Mouse (Mus musculus) spleen, postnatal 4 days (tissue): ENCODE data around the gene Coro2a.

ENCODE experiments used
- DNase-seq, 2 experiments: peaks; one replicate each; pipeline ENCODE4 v3.0.0; 2022; ENCODE audit warnings: low spot score in 2 of 2

Gene Coro2a

DNA sequence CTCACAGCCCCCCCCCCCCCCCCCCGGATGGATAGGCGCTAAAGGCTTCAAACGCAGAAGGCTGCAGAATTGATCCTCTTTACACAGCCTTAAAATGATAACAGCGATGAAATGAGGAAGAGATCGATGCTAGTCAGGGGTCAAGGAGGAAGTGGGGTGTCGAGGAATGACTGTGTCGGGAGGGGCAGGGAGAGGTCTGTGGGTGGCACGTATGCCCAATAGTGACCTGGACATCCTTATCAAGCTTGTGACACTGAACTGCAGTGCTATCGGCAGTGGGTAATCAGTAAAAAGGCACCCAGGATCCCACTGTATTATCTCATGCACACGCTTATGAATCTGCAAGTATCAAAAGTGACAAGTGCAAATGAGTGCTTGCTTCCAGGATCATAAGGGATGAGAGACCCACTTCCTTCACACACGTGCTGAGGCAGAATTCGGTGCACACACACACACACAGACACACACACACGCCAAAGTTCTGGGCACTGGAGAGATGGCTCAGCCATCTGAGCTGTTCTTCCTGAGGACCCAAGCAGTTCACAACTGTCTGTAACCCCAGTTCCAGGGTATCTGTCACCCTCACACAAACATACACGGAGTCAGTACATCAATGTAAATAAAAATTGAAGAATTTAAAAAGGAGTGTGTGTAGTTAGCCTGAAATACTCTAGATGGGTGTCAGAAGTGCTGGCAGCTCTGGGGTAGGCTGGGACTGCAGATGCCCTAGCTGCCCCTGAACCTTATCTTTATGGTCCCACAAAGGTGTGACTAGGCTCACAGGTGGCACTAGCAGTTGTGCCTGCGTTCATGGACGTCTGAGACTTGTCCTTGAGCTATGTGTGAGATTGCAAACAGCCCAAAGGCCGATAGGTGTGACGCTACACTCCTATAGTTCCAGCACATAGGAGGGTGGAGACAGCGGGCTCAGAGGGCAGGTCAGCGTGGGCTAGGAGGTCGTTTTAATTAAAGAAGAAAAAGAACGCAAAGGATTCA is 43.0 kb downstream of the Coro2a start:
- DNase-seq = peak in 1 of 2 experiments; percentile 51

DNA sequence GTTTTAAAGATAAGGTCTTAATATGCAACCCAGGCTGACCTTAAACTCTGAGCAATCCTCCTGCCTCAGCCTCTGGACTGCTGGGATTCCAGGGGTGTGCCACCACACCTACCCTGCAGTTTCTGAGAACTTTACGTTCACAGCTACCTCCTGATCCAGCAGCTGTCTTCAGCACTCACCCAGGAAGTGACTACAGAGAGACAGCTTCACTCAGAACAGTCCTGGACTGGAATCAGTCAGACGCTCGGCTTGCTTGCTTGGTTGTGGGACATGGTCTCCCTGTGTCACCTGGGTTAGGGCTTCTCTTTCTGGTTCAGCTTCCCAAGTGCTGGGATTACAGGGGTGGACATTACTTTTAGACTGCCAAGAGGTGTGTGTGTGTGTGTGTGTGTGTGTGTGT is 45.1 kb downstream of the Coro2a start:
- DNase-seq = no peak

DNA sequence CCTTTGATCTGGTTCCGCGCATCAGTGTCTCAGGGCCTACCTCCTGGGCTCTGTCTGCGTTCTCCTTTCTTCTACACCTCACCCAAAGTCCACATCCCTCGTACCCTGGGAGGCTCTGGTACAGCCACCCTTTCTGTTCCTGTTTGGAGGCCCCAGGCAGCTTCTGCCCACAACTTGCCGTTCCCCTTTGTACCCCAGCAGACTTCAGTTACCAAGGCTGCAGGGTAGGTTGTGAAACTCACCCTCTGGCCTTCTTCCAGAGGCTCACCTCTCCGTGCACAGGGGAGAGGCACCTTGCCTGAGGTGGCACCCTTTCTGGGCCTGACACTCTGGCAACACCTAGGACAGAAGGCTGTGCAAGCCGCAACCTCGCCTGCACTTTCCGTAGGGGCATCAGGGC is 46.2 kb downstream of the Coro2a start:
- no peak for DNase-seq

DNA sequence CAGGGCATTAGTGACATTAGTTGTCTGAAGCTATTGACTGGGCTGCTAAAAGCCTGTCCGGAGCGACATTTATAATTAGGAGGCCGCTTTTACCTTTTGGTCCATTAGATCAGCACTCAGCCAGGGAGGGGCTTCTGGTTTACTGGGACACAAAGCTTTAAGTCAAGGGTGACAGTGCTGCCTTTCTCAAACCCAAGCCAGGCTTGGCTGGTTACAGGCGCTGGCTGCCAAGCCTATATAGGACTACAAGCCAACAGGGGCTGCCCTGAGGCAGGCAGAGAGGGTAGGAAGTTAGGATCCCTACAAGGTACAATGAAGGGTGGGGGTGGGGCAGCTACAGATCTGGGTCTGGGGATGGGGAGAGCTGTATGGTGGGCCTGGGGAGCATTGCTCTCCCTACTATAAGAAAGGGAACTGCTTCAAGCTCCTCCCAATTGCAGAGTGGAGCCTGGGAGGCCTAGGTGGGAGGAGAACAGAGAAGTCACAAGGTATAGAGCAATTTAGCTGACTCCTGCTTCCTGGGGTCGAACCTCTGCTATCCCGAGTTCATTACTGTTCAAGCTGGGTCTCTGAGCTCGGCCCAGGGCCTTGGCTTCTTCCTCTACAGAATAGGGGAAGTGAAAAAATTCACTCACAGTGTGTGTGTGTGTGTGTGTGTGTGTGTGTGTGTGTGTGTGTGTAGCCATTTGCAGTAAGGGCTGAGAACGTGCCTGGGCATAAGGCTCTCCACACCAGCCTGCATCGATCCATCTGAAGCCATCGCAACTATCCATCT is 47.5 kb downstream of the Coro2a start:
- DNase-seq = peak in 1 of 2 experiments; percentile 65

DNA sequence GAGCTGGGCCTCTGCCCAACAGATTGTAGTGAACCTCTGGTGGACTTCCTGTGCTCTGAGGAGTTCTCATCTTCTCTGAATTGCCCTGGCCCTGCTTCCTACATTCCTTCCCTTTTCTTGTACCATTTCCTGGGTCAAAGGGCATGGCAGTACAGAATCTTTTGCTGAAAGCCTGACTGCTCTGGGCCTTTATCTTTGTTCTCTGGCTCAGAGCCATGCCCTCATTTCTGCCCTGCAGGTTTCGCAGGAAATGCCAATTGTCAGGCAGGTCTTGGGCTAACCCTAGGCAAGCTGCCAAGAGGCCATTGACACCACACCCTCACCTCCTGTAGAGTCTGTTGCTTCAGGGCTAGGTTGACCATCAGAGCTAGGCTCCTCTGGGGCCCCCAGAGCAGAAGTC is 48.1 kb downstream of the Coro2a start:
- peak in 1 of 2 experiments; percentile 52 for DNase-seq

DNA sequence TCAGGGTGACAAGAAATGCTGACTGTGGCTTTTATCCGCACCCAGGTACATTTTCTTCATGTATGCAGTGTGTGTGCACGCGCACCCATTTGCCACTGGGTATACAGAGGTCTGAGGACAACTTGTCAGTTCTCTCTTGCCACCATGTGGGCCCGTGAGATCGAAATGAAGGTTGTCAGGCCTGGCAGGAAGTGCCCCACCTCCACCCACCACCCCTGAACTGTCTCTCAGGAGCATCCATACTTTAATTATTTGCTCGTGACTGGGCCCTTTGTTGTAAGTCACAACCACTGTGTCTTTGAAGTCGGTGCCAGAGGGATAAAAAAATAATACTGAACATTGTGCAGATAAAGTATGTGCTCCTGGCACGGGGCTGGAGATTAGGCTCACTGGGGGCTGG is 51.6 kb downstream of the Coro2a start:
- DNase-seq = no peak

DNA sequence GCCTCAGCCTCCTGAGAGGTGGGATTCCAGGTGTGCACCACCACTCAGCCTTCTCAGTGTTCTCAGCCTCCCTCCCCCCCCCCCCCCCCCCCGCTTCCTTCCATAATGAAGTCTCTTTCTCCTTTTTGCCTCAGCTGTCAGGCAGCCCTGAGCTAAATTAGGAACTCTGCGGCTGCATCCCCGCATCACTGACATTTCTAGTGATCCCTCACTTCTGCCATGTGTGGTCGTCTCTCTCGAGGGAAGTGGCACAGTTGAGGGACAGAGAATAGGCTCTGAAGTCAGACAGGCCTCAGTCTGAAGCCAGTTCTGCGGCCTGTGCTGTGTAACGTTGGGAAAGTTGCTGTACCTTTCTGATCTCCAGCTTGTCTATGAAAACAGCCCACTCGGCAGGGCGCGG is 52.0 kb downstream of the Coro2a start:
- DNase-seq = no peak

DNA sequence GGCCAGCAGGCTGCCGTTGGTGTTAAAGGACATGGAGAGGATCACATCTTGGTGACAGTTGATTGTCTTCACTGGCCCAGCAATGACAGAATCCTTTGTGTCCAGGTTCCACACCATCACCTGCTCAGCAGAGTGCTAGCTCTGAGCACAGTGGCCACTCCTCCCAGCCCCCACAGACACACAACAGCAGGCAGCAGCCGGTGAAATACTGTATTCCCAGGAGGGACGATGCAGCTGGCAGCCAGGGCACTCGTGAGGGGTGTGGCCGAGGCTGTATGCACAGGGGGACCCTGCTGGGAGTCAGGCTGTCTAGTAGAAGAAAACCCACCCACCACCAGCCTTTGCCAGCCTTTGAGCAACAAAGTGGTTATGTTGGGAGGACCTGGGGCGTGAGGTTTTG is 55.3 kb downstream of the Coro2a start:
- DNase-seq = no peak

DNA sequence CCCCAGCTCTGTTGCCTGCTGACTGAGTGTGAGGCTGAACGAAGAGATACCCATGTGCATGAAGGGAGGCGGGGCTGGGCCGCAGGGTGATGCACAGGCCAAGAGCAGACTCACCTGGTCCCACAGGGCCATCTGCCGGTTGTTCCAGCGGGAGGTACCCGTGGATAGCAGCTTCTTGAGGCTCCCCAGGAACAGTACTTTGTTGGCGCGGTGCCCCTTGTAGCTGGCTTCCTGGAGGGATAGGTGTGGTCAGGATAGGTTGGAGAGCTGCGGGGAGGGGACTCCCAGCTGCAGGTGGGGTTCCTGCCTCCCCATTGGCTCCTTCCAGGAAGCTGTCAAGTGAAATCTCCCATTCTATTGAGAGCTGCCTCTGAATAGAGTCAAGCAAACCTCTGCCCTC is 56.5 kb downstream of the Coro2a start:
- DNase-seq = no peak

DNA sequence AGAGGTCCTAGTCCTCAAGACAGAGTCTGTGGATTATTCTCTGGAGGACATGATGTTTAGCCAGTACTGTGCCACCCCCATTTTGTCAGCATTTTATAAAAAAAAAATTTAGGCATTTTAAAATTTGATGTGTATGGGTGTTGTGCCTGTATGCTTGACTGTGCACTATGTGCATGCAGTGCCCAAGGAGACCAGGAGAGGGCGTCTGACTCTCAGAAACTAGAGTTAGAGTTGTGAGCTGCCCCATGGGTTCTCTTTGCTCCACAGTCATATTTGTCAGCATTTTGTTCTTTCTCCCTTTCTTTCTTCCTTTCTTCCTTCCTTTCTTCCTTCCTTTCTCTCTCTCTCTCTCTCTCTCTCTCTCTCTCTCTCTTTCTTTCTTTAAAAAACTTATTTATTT is 57.7 kb downstream of the Coro2a start:
- DNase-seq = peak; percentile 75 to 89

DNA sequence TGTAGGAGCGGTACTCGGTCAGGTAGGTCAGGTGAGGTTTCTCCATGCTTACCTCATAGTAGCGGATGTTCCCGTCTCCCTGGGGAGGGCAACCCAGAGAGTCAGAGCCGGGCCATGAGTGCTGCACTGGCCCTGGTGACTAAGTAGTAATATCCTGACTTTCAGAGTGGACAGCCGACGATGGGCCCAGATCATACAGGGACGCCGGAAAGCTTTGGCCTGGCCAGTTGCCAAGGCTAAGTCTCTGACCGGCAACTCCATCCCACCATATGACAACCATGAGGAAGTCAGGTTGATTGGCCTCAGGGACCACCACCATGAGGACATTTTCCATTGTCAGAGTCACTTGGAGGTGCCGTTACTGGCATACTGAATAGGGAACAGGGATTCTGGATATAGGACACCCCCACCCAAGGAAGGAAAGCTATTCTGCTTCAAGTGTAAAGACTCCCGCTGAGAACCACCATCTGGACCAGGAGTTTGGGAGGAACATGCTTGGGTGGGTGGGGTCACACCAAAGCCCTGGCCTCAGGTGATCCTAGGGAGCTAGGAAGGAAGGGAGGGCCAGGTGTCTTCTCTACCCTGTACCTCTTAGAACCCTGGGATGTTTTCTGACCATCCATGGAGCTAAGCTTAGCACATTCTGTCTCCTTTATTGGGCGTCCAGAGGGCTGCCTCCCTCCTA is 58.5 kb downstream of the Coro2a start:
- DNase-seq = no peak

DNA sequence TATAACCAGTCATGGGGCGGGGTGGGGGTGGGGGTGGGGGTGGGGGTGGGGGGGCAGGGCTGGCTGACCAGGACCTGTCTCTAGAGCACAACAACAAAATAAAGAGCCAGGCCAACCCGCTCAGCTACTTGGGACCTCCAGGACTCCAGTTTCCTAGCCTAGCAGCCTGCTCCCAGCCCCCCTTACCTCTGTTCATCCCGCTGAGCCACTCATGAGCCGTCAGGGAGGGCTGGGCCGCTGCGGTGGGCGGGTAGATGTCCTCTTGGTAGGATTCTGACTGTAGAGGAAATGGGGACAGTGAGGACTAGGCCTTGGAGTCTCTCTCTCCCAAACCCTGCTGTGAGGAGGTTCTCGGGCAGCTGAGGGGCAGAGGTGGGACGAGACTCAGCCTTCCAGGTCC is 60.3 kb downstream of the Coro2a start:
- DNase-seq = no peak

DNA sequence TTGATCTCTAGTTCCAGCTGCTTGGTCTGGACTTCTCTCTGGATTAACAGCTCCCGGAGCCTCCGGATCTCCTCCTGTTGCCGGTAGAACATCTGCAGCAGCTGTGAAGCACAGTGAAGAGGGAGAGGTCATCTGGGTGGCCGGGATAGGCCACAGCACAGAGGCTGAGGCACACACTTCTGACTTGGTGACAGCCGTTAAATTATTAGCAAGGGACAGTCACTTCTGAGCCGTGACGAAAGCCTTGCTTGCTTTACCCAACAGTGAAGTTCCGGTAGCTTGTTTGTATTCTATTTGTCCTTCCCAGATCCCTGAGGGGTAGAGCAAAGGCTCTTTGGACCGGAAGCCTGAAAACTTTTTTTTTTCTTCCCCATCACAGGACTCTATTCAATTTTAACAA is 62.8 kb downstream of the Coro2a start:
- DNase-seq = no peak

DNA sequence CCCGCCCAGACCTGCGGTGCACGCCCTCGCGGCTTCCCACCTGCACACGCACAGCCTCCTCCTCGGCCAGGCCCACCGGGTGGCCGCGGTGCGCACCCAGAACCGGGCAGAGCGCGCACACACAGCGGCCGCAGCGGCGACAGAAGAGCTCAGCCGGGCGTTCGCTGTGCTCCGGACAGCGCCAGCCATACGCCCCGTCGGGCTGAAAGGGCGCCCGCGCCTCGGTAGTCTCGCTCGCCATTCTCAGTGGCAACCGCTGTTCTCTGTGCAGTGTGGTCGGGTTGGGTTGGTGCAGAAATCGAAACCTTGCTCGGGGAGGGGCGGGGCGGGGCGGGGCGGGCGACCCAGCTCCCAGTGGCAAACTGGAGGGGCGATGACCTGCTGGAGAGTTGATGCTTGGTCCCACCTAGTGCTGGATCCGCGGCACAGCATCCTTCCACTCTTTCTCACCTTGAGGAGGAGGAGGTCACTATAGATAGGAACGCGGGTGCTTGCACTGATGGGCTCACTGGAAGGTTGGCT is 66.1 kb downstream of the Coro2a start, which contains the start of gene Trim14:
Gene Trim14 (minus strand): TSS at position 302 of the 522 bp plus-strand sequence.
- DNase-seq = peak; percentile 44 to 77

DNA sequence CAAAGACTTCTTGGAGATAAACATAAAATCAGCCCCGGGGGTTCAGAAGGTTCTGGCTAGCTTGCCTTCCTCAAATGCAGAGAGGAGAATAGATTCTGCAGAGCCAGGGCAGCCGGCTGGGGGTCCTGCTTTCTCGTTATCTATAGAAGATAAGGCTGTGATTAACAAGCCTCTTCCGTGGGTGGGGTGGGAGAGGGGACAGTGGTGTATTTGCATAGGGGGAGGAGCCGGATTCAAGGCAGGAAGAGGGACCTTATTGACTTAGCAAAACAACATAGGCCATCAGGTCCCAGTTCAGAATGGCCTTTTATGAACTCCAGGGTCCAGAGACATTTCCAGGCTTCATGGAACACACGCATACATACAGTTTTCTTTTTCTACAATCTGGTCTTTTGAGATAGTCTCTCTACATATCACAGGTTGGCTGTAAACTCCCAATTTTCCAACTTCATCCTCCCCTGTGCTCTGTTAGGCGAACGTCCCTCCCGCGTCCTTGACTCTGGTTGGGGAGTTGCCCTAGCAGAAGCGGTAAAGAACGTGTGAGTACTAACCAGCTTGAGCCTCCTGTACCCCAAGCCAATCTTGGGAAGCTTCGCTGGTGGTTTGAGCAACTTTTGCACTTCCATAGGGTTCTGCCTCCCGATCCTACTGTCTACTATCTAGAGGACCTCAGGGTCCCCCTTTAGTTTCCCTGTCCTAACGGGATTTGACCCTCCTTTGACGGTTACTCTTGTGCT is 66.7 kb downstream of the Coro2a start:
- DNase-seq = no peak

DNA sequence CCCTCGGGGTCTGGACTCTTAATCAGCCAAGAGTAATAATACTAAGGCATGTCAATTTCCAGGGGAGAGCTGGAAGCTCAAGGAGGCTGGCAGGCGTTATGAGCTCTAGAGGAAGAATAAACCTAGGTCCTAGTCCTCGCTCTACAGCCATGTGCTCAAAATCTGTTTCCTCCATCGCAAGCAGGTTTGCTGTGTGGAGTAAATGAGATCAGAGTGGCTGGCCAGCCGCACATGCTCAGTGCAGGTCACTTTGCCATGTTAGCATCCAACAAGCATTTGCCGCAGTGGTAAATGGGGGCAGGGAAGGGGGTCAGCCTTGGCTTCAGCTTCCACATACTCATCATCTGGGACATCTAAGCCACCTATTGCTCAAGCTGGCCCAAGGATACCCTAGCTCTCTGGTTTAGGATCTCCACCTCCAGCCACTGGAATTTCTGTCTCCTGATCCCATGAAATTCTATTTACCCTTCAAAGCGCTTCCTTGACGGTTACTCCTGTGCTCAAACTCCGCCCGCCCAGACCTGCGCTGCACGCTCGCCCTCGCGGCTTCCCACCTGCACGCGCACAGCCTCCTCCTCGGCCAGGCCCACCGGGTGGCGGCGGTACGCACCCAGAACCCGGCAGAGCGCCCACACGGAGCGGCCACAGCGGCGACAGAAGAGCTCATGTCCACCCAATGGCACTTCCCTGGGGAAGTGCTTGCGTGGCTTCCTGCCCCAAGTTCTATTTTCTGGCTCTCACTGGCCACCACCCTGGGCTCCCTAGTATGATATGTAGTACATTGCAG is 67.9 kb downstream of the Coro2a start:
- DNase-seq = no peak

DNA sequence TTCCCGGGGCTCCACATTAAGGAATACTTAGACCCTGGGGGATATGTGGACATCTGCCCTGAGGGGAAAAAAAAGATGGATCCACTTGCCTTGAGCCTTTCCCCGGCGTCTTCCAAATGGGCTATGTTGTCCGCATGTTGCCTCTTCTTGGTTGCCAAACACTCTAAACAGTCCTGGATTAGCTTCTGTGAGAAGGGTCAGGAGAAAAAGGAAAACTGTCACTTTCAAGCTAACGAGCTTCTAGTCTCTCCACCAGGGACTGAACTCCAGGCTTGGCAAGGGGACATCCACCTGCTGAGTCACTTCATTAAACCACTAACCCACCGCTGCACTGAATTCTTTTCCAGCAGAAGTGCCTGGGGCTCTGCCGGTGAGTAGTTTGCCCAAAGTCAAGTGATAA is 69.1 kb downstream of the Coro2a start:
- no peak for DNase-seq

DNA sequence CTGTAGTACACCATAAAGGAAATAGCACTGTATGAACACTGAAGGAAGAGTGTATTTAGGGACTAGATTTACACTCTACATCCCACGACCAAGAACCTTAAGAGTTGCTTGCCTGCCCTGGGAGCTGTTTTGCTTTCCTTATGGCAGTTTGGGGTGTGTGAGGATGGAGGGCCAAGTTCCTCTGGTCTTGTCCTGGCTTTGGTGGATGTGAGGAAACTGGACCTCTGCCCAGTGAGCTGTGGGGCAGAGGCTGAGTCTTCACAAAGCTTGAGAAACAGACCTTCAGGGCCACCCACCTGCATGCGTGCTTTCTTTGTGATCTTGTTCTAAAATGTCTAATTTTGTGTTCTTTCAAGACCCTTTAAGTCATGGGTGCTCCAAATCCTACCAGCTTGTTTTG is 69.5 kb downstream of the Coro2a start:
- DNase-seq = no peak

DNA sequence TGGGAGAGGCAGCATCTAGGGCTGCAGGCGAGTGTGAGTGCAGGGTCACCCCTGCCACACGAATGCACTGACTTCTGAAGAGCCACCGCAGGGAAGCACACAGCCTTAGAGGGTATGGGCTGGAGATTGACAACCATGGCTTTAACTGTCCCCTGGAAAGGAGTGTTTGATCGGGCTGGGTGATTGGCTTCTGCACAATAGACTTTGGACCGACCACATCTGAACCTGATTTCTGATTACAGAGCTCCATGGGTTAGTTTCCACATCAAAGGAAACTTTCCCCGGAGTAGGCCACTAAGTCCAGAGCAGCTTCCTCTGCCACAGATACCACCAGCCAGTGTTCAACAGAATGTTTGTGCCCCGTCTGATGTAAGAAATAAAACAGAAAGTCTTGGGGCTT is 72.3 kb downstream of the Coro2a start:
- no peak for DNase-seq

DNA sequence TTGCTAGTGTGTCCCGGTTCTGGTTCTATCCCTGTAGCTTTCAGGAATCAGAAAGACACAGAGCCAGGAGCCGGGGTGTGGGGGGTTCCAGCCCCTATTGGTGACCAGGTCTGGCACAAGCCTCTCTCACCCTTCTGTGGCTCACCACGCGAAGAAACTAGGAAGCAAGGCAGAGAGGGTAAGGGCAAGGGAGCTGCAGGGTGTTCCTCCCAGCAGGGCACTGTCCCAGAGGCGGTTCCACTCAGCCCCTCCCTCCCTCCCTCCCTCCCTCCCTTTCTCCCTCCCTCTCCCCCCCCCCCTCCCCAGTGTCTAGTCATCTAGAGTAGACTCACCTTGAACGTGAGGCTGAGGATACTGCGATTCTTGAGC is 74.5 kb downstream of the Coro2a start:
- DNase-seq = no peak
